Mouse (Mus musculus) limb, embryonic 15.5 days (tissue): ENCODE measurements around the gene Uqcr10. TPM values are rescaled to one million over a fixed set of nuclear protein-coding genes. Genes with fewer than 3 reads are reported as not detected.

Experiments
- ATAC-seq: fragments of 200-750 bp; cut with Nextera tagmentation; 2 replicates; pipeline ENCODE4 v1.8.0; 2017; ENCODE audit warnings: low read depth, moderate TSS enrichment; ENCODE audit not compliant: insufficient number of reproducible peaks, low FRiP score, low TSS enrichment
- H3K27ac ChIP-seq: fragments of 300-500 bp; sonication (generic); 2 replicates; pipeline ENCODE4 v1.5.1; 2015; ENCODE audit warnings: moderate library complexity, mild to moderate bottlenecking, inconsistent platforms
- H3K27me3 ChIP-seq: fragments of 300-500 bp; sonication (generic); 2 replicates; pipeline ENCODE4 v1.6.1; 2015; ENCODE audit warnings: inconsistent platforms
- H3K36me3 ChIP-seq: fragments of 300-500 bp; sonication (generic); 2 replicates; pipeline ENCODE4 v1.6.1; 2015; ENCODE audit warnings: inconsistent platforms
- H3K4me1 ChIP-seq: fragments of 300-500 bp; sonication (generic); 2 replicates; pipeline ENCODE4 v1.6.1; 2015; ENCODE audit warnings: inconsistent platforms
- H3K4me2 ChIP-seq: fragments of 300-500 bp; sonication (generic); 2 replicates; pipeline ENCODE4 v1.6.1; 2015; ENCODE audit warnings: mild to moderate bottlenecking, inconsistent platforms
- H3K4me3 ChIP-seq: fragments of 300-500 bp; sonication (generic); 2 replicates; pipeline ENCODE4 v1.5.1; 2015; ENCODE audit warnings: mild to moderate bottlenecking, inconsistent platforms
- H3K9ac ChIP-seq: fragments of 300-500 bp; sonication (generic); 2 replicates; pipeline ENCODE4 v1.6.1; 2015; ENCODE audit warnings: inconsistent platforms
- H3K9me3 ChIP-seq: fragments of 300-500 bp; sonication (generic); 2 replicates; pipeline ENCODE4 v1.6.1; 2016; ENCODE audit warnings: inconsistent platforms
- WGBS: fragments of 180-500 bp; shearing (Covaris S2); methylation state at CpG from one replicate; pipeline ENCODE4 v1.1.7; 2015; 5-methylcytosine and 5-hydroxymethylcytosine counted together
- polyA plus RNA-seq: library from polyadenylated mRNA; unstranded; fragments of >200 nt; fragmentation: Nextera tagmentation; extraction: Ambion mirVana; gene quantifications from 2 replicates; pipeline ENCODE4 v1.2.1, GENCODE M21; 2015

The Uqcr10 gene
- polyA plus RNA-seq, 1 experiment from 2014 or later, result 690 TPM

DNA sequence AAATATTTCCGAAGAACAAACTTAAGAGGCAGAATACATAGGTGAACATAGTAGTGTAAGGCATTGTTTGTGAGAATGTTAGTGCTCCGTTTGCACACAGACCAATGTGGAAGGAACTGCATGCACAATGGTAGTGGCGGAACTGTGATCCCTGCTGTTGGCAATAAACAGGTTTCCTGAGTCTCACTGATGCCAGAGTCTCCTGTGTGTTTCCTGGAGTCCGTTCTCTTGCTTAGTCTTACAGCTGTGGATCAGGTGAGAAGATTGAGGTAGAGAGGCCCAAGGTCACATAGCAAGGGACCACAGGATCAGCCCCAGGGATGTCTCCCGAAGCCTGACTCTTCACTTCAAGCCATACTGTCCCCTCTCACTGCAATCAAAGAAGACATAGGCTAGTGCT, 18.6 kb downstream of the Uqcr10 start:
- Histone ChIP-seq H3K4me3 (no peak overlapping the region), H3K4me1 (no peaks in the 10 kb centered on the region), H3K27me3 (no peaks in the 10 kb centered on the region), H3K36me3 (peaks cover 37% of the 10 kb centered on the region), H3K9me3 (no peaks in the 10 kb centered on the region), H3K9ac (no peak overlapping the region), H3K4me2 (no peak overlapping the region), H3K27ac (no peak overlapping the region)
- ATAC-seq, result no peak
- WGBS, result 65% methylated on average over 5 of the region's 5 CpGs

DNA sequence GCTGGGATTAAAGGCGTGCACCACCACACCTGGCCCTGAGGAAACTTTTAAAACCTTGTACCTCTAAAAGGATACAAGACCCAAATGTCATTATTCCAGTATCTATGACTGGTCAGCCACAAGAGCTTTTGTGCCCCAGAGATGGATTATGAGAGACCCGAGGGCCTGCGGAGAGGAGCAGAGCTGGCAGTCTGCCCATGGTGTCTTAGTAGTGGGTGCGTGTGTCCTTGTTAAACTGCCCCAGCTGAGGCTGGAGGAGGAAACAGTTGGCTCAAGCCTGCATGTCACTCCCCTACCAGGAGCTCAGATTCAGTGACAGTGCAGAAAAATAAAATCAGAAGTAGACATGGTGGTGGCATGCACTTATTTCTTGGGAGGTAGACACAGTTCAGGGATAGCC, 19.1 kb downstream of the Uqcr10 start:
- H3K4me1 ChIP-seq, result peaks cover 1% of the 10 kb centered on the region
- H3K4me3 ChIP-seq, result no peak overlapping the region
- ATAC-seq, result no peak
- 68% methylated on average over 4 of the region's 4 CpGs for WGBS
- no peak overlapping the region for H3K9ac ChIP-seq
- H3K9me3 ChIP-seq, result no peaks in the 10 kb centered on the region
- peaks cover 40% of the 10 kb centered on the region for H3K36me3 ChIP-seq
- H3K27ac ChIP-seq, result no peak overlapping the region
- no peaks in the 10 kb centered on the region for H3K27me3 ChIP-seq
- no peak overlapping the region for H3K4me2 ChIP-seq

DNA sequence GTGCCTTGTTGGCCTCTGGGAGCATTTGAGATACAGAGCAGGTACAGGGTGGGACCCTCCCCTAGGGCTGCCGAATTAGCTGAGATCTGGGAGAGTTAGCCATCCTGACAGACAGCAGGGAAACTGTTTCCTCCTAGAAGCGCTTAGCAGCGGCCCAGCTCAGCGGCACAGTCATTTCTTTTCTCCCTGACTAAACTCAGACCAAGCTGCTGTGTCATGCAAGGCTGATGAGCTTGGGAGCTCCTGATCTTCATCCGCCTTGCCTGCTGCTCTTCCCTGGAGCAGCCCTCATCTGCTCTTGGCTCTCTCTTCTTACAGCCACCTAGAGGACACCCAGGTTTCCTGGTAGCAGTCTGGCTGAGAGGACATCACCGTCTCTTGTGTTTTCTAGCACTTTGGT, 20.0 kb downstream of the Uqcr10 start:
- Histone ChIP-seq H3K4me1 (peaks cover 10% of the 10 kb centered on the region), H3K4me2 (no peak overlapping the region), H3K27me3 (no peaks in the 10 kb centered on the region), H3K9ac (no peak overlapping the region), H3K27ac (no peak overlapping the region), H3K36me3 (peaks cover 43% of the 10 kb centered on the region), H3K4me3 (no peak overlapping the region), H3K9me3 (no peaks in the 10 kb centered on the region)
- no peak for ATAC-seq
- 38% methylated on average over 6 of the region's 6 CpGs for WGBS

DNA sequence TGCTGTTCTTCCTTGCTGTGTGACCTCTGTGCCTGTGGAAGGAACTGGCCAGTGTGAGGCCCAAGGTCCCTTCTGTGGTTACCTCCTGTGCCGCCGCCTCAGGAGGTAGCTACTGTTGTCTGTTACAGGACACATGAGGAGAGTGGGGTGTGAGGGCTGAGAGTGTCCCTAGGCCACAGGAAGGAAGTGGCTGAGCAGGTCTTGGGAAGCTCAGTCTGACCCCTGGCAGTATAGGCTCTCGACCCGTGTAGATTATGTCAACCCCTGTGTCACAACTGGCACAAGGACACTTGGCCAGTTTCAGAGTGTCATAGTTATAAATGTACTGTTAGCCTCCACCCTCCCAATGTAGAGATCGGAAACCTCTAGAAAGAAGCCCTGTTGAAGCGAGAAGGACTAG, 20.6 kb downstream of the Uqcr10 start:
- H3K4me3 ChIP-seq, result no peak overlapping the region
- 81% methylated on average over 6 of the region's 6 CpGs for WGBS
- no peaks in the 10 kb centered on the region for H3K27me3 ChIP-seq
- peaks cover 16% of the 10 kb centered on the region for H3K4me1 ChIP-seq
- H3K4me2 ChIP-seq, result no peak overlapping the region
- no peak overlapping the region for H3K27ac ChIP-seq
- no peaks in the 10 kb centered on the region for H3K9me3 ChIP-seq
- no peak overlapping the region for H3K9ac ChIP-seq
- H3K36me3 ChIP-seq, result peaks cover 45% of the 10 kb centered on the region
- ATAC-seq, result no peak

DNA sequence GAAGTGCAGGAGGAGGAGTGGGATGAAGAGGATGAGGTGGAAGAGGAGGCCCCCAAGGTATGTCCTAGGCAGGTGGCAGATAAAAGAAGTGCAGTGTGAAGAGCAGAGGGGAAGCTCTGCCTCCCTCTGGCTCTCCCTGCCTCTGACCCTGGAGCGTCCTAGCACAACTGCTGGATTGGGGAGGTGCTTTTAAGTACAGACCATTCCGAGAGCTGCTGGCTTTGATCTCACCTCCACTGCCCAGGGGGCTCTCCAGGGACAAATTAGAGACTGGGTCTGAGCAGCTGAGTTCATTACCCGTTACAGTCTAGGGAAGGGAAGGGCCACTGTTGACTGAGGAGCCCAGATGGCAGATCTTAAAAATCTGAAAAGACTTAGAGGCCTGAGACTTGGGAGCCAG, 24.0 kb downstream of the Uqcr10 start:
- Histone ChIP-seq H3K4me2 (no peak overlapping the region), H3K4me1 (peaks cover 16% of the 10 kb centered on the region), H3K27ac (no peak overlapping the region), H3K36me3 (peaks cover 55% of the 10 kb centered on the region), H3K9me3 (no peaks in the 10 kb centered on the region), H3K9ac (no peak overlapping the region), H3K27me3 (no peaks in the 10 kb centered on the region), H3K4me3 (no peak overlapping the region)
- 31% methylated on average over 3 of the region's 3 CpGs for WGBS
- ATAC-seq, result no peak

DNA sequence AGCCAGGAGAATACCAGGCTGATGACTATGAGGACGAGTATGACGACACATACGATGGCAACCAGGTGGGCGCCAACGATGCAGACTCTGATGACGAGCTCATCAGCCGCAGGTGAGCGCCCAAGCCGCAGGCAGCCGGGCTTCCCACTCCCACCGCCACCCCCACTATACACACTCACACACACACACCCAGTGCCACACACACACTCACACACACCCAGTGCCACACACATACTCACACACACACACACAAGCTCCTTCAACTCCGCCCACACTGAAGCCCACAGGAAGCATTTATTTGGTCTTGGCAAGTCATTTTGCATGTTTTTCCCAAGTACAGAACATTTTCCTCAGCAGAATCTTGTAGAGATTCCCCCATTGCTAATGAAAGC, 24.7 kb downstream of the Uqcr10 start:
- ATAC-seq, result no peak
- no peaks in the 10 kb centered on the region for H3K27me3 ChIP-seq
- WGBS, result 77% methylated on average over 12 of the region's 12 CpGs
- peak overlapping the region; percentile 61 for H3K27ac ChIP-seq
- H3K4me3 ChIP-seq, result no peak overlapping the region
- H3K4me2 ChIP-seq, result no peak overlapping the region
- peaks cover 16% of the 10 kb centered on the region for H3K4me1 ChIP-seq
- peaks cover 61% of the 10 kb centered on the region for H3K36me3 ChIP-seq
- no peaks in the 10 kb centered on the region for H3K9me3 ChIP-seq
- H3K9ac ChIP-seq, result no peak overlapping the region

DNA sequence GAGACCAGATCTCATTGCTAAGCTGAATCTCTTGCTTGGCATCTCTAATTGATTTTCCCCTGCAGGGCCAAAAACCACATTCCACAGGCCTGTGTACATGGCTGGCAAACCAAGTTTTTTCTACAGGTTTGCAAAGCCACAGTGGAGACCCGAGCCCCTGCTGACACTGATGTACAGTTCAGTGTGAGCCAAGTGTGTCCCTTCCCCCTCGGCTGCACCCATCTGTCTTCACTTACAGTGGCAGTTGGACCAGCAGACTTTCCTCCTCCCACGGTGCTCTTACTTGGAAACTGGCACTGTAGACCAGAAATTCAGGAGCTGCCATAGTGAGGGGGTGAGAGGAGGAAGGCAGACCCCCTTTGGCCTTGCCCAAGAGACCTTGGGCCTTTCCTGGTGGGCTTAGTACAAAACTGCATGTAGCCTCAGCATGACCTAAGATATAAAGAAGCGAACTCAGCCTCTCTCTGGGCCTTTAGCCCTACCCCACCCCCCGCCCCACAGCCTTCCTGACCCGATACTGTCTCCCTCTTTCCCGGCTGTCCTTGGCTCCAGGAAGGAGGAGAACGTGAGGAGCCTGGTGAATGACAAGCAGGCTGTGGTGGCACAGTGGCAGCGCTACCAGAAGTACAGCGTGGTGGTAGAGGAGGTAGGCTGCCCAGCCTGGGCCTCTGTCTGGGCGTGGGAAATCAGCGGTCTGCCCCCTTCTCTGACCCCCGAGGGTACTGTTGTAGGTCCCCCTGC, 25.3 kb downstream of the Uqcr10 start:
- H3K27me3 ChIP-seq, result no peaks in the 10 kb centered on the region
- 0 out of 2 replicates have a peak overlapping the region, but pooled peaks have one; percentile 23 for H3K9ac ChIP-seq
- 51% methylated on average over 13 of the region's 13 CpGs for WGBS
- H3K9me3 ChIP-seq, result no peaks in the 10 kb centered on the region
- no peak overlapping the region for H3K4me2 ChIP-seq
- peaks cover 16% of the 10 kb centered on the region for H3K4me1 ChIP-seq
- H3K4me3 ChIP-seq, result no peak overlapping the region
- peak overlapping the region; percentile 27; the same call in 1 of the 2 replicates for H3K27ac ChIP-seq
- ATAC-seq, result no peak
- H3K36me3 ChIP-seq, result peaks cover 62% of the 10 kb centered on the region

DNA sequence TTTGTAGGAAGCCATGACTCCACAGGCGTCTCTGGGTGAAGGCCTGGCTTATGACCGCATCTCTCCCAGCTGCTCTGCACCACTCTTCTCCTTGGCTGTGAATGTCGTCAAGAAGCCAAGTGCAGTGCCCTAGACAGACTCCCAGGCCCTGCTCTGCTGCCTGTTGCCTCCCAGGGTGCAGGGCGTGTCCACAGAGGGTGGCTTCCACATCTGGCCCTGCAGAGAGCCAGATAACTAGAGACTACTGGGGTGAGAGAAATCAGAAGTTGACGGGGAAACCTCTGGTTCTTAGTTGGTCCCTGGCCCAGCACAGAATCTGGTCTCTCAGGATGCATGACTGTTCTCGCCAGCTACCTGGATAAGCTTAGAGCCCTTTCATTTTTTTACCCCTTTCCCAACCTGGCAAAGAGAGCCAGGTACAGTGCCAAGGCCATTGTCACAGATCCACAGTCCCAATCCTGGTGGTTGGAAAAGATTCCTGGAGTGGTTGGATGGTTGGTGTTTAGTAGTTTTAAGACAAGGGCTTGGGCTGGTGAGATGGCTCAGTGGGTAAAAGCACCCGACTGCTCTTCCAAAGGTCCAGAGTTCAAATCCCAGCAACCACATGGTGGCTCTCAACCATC, 26.8 kb downstream of the Uqcr10 start:
- no peak for ATAC-seq
- Histone ChIP-seq H3K9ac (no peak overlapping the region), H3K9me3 (no peaks in the 10 kb centered on the region), H3K4me1 (peaks cover 16% of the 10 kb centered on the region), H3K4me2 (no peak overlapping the region), H3K27me3 (no peaks in the 10 kb centered on the region), H3K36me3 (peaks cover 62% of the 10 kb centered on the region), H3K4me3 (no peak overlapping the region), H3K27ac (no peak overlapping the region)
- 80% methylated on average over 7 of the region's 7 CpGs for WGBS

DNA sequence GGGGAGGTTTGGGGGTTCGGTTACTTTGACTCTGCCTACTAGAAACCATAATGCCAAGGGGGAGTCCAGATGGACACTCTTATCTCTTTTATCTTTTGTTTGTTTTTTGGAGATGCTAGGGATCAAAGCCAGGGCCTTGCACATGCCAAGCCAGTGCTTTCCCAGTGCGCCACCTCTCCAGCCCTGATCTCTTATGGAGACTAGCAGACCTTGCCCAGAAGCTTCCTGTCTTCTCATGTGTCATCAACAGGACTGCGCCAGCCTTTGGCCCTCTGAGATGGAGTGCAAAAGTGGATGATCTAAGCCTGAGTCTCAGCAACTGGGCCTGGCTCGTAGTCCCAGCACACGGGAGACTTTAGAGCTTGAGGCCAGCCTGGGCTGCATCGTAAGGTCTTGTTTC, 28.4 kb downstream of the Uqcr10 start:
- H3K36me3 ChIP-seq, result peaks cover 54% of the 10 kb centered on the region
- H3K4me1 ChIP-seq, result peaks cover 16% of the 10 kb centered on the region
- no peak overlapping the region for H3K9ac ChIP-seq
- 89% methylated on average over 6 of the region's 6 CpGs for WGBS
- H3K9me3 ChIP-seq, result no peaks in the 10 kb centered on the region
- no peak for ATAC-seq
- no peak overlapping the region for H3K27ac ChIP-seq
- H3K27me3 ChIP-seq, result no peaks in the 10 kb centered on the region
- H3K4me2 ChIP-seq, result no peak overlapping the region
- H3K4me3 ChIP-seq, result no peak overlapping the region

DNA sequence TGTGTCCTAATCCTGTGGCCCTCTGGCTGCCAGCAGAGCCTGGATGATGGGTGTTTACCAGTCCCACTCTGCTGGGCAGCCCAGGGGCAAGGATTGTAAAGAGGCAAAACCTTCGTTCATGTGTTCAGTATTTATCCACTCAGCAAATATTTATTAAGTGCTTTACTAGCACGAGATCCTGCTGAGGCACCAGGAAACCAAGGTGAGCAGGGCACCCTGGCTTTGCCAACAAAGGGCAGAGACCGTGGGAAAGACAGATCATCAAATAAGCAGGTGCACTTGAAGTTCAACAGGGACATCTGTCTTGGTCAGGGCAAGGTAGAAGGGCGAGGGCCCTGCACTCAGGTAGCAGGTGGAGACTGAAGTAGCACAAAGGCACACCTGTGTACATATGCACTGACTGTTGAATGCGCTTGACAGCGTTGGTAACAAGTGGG, 29.0 kb downstream of the Uqcr10 start:
- H3K27ac ChIP-seq, result no peak overlapping the region
- peaks cover 16% of the 10 kb centered on the region for H3K4me1 ChIP-seq
- no peaks in the 10 kb centered on the region for H3K9me3 ChIP-seq
- 82% methylated on average over 6 of the region's 6 CpGs for WGBS
- H3K36me3 ChIP-seq, result peaks cover 57% of the 10 kb centered on the region
- no peak for ATAC-seq
- H3K4me3 ChIP-seq, result no peak overlapping the region
- no peaks in the 10 kb centered on the region for H3K27me3 ChIP-seq
- H3K4me2 ChIP-seq, result no peak overlapping the region
- no peak overlapping the region for H3K9ac ChIP-seq

DNA sequence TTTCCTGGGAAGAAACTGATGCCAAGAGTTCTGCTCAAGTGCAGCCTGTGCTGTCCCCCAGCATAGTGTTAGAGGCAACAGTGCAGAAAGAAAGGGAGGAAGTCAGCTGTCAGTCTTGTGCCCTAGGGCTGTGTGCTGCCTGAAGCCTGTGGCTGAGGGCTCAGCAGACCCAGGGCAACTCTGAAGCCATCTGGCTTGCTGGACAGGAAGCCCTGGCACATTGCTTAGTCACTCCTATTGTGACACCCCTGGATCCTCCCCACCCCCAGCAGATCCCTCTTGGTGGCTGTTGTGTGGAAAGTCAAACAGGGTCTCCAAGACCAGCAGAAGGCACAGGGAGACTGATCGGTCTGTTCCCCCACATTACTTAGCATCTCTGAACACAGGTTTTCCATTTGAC, 29.5 kb downstream of the Uqcr10 start:
- H3K9me3 ChIP-seq, result no peaks in the 10 kb centered on the region
- no peak overlapping the region for H3K9ac ChIP-seq
- H3K4me2 ChIP-seq, result no peak overlapping the region
- ATAC-seq, result no peak
- no peak overlapping the region for H3K27ac ChIP-seq
- 96% methylated on average over 1 of the region's 1 CpGs for WGBS
- H3K4me3 ChIP-seq, result no peak overlapping the region
- no peaks in the 10 kb centered on the region for H3K27me3 ChIP-seq
- peaks cover 56% of the 10 kb centered on the region for H3K36me3 ChIP-seq
- peaks cover 10% of the 10 kb centered on the region for H3K4me1 ChIP-seq

DNA sequence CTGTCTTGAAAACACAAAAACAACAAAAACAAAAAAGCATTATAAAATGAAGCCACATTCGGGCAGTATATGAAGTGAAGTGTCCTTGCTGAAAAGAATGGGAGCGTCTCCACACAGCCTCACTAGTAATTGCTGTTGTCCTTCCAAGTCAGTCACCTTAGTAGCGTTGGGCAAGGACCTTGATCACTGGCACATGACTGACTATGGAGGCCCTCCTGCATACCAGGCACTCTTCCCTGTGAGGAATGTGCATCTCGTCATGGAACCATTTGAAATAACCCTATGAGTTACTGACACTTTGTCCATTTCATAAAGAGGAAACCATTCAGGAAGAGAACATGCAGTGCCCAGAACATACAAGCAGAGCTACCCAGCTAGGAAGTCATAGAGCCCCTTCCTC, 32.4 kb downstream of the Uqcr10 start:
- H3K36me3 ChIP-seq, result peaks cover 57% of the 10 kb centered on the region
- no peak overlapping the region for H3K4me2 ChIP-seq
- H3K4me1 ChIP-seq, result no peaks in the 10 kb centered on the region
- no peaks in the 10 kb centered on the region for H3K27me3 ChIP-seq
- H3K9me3 ChIP-seq, result no peaks in the 10 kb centered on the region
- no peak overlapping the region for H3K4me3 ChIP-seq
- no peak overlapping the region for H3K9ac ChIP-seq
- 88% methylated on average over 4 of the region's 4 CpGs for WGBS
- no peak for ATAC-seq
- H3K27ac ChIP-seq, result no peak overlapping the region
